In genomic region chr3:100686756-100687155, GRCm38 (mm10) we compare ENCODE assay signal across 11 mouse cellular contexts. TPM values are rescaled to one million over a fixed set of nuclear protein-coding genes. Genes with fewer than 3 reads are reported as not detected.
DNase-seq lines count a peak whose midpoint lies in the region; ATAC-seq and TF ChIP-seq lines count a peak whose summit lies in the region.
"Had no signal": no experiment of that assay in that cellular context is flagged by ENCODE, and none has a peak within 500 bp of the region (broad histone marks: within the 10 kb centered on the region; RNA-seq: fewer than 3 reads in every experiment).

No protein-coding gene starts in this region.

- peak; percentile 6 for DNase-seq in cerebellum, adult 11 months
- no peak for DNase-seq in cerebellum, postnatal 4 days (ENCODE audit: low spot score in 2 of 2)
- DNase-seq in intestine, embryonic 14.5 days (ENCODE audit: low spot score), result no peak
- DNase-seq in liver, embryonic 14.5 days (ENCODE audit: low read depth in 3 of 3, low spot score in 3 of 3), result no peak
- DNase-seq in embryo, embryonic 11 days, result no peak
- DNase-seq in layer of hippocampus, adult 18-20 months (ENCODE audit: low spot score in 2 of 2), result no peak
- DNase-seq: adrenal gland, adult 2 months; gastrocnemius, postnatal 36 days; kidney, postnatal 14 days had no signal

- H3K4me3 ChIP-seq in intestine, embryonic 14.5 days (ENCODE audit: low read depth, low read length), result no peak overlapping the region
- H3K4me3 ChIP-seq in intestine, postnatal 0 days (ENCODE audit: low read depth, low read length), result no peak overlapping the region
- no peak overlapping the region for H3K4me3 ChIP-seq in embryonic fibroblast, embryonic 13.5 days (ENCODE audit: insufficient read depth, low read length)
- H3K4me3 ChIP-seq in liver, embryonic 14.5 days (ENCODE audit: insufficient read depth in 1 of 2, low read depth in 2 of 2, low read length in 2 of 2), result no peak overlapping the region

- no peak for ATAC-seq in intestine, embryonic 14.5 days (replicated peaks; ENCODE audit: low FRiP score, low TSS enrichment, low read depth)
- no peak for ATAC-seq in intestine, postnatal 0 days
- no peak for ATAC-seq in liver, embryonic 14.5 days (ENCODE audit: insufficient read depth)

- H3K4me2 ChIP-seq in intestine, embryonic 14.5 days (ENCODE audit: low read length), result peak overlapping the region; percentile 73
- no peak overlapping the region for H3K4me2 ChIP-seq in intestine, postnatal 0 days (replicated peaks; ENCODE audit: low read depth)
- H3K4me2 ChIP-seq in liver, embryonic 14.5 days (ENCODE audit: low read depth), result peak overlapping the region; percentile 92

- no peak for TF ChIP-seq EP300 in liver, embryonic 14.5 days (IDR thresholded peaks at IDR 0.05; ENCODE audit: low read depth)

- H3K36me3 ChIP-seq in intestine, embryonic 14.5 days (ENCODE audit: control insufficient read depth, insufficient read depth, low read length), result no peaks in the 10 kb centered on the region
- H3K36me3 ChIP-seq in intestine, postnatal 0 days (ENCODE audit: control insufficient read depth, insufficient read depth), result no peaks in the 10 kb centered on the region
- H3K36me3 ChIP-seq in liver, embryonic 14.5 days (replicated peaks; ENCODE audit: control insufficient read depth, insufficient read depth, low read depth), result no peaks in the 10 kb centered on the region

- WGBS in intestine, embryonic 14.5 days, result 86% methylated on average over 8 of the region's 8 CpGs
- WGBS in intestine, postnatal 0 days, result 88% methylated on average over 8 of the region's 8 CpGs
- WGBS in liver, embryonic 14.5 days (ENCODE audit: insufficient replicate concordance), result 83% methylated on average over 8 of the region's 8 CpGs

- peaks cover 16% of the 10 kb centered on the region for H3K4me1 ChIP-seq in intestine, embryonic 14.5 days (replicated peaks; ENCODE audit: control insufficient read depth, insufficient read depth, low read length)
- H3K4me1 ChIP-seq in intestine, postnatal 0 days (replicated peaks; ENCODE audit: control insufficient read depth, insufficient read depth, low read length), result 0 out of 2 replicates have a peak, but pooled peaks cover 5% of the 10 kb centered on the region
- no peaks in the 10 kb centered on the region for H3K4me1 ChIP-seq in embryonic fibroblast, embryonic 13.5 days (ENCODE audit: control insufficient read depth, insufficient read depth, low read length)
- H3K4me1 ChIP-seq in liver, embryonic 14.5 days (replicated peaks; ENCODE audit: control insufficient read depth in 2 of 2, insufficient read depth in 2 of 2, low read length in 1 of 2), result peaks cover 10 to 18% of the 10 kb centered on the region in 2 experiments

- peak; percentile 46 for TF ChIP-seq POLR2A in embryonic fibroblast, embryonic 13.5 days (IDR thresholded peaks at IDR 0.05; ENCODE audit: low read depth, low read length)

- TF ChIP-seq CTCF in intestine, postnatal 0 days (IDR thresholded peaks at IDR 0.05; ENCODE audit: low read depth), result no peak
- TF ChIP-seq CTCF in embryonic fibroblast, embryonic 13.5 days (IDR thresholded peaks at IDR 0.05; ENCODE audit: borderline replicate concordance, insufficient read depth, low read length), result no peak
- TF ChIP-seq CTCF in liver, embryonic 14.5 days (IDR thresholded peaks at IDR 0.05; ENCODE audit: low read depth), result no peak

- H3K27ac ChIP-seq in intestine, embryonic 14.5 days (ENCODE audit: low read depth), result no peak overlapping the region
- H3K27ac ChIP-seq in intestine, postnatal 0 days (ENCODE audit: low read depth, low read length), result no peak overlapping the region
- H3K27ac ChIP-seq in embryonic fibroblast, embryonic 13.5 days (ENCODE audit: insufficient read depth, low read length), result no peak overlapping the region
- no peak overlapping the region for H3K27ac ChIP-seq in liver, embryonic 14.5 days

- no peak overlapping the region for H3K9ac ChIP-seq in intestine, embryonic 14.5 days (ENCODE audit: low read length)
- H3K9ac ChIP-seq in intestine, postnatal 0 days (ENCODE audit: low read depth, low read length), result no peak overlapping the region
- no peak overlapping the region for H3K9ac ChIP-seq in liver, embryonic 14.5 days (replicated peaks)

- no peaks in the 10 kb centered on the region for H3K27me3 ChIP-seq in intestine, embryonic 14.5 days (replicated peaks; ENCODE audit: control insufficient read depth, insufficient read depth, low read length)
- no peaks in the 10 kb centered on the region for H3K27me3 ChIP-seq in intestine, postnatal 0 days (replicated peaks; ENCODE audit: control insufficient read depth, insufficient read depth, low read length)
- H3K27me3 ChIP-seq in liver, embryonic 14.5 days (ENCODE audit: control insufficient read depth, insufficient read depth, low read length), result no peaks in the 10 kb centered on the region

- no peaks in the 10 kb centered on the region for H3K9me3 ChIP-seq in intestine, embryonic 14.5 days (ENCODE audit: control insufficient read depth, low read length)
- H3K9me3 ChIP-seq in intestine, postnatal 0 days (ENCODE audit: control insufficient read depth), result no peaks in the 10 kb centered on the region
- no peaks in the 10 kb centered on the region for H3K9me3 ChIP-seq in liver, embryonic 14.5 days (ENCODE audit: control insufficient read depth, low read length)

RNA-seq across cellular contexts. Expression of gene Man1a2, which starts 1.5 kb away (rescaled TPM):
- polyA plus RNA-seq in intestine, embryonic 14.5 days (2014; fragmentation: Nextera tagmentation; extraction: Ambion mirVana), result 79.1 and 97.2 TPM in 2 replicates
- 92.1 and 98.3 TPM in 2 replicates for polyA plus RNA-seq in intestine, postnatal 0 days (2015; fragmentation: Nextera tagmentation; extraction: Ambion mirVana)
- polyA plus RNA-seq in embryonic fibroblast, embryonic 13.5 days (2011; ENCODE audit: insufficient read length, low read depth, missing spikeins), result 148 and 149 TPM in 2 replicates
- 2.9 and 3.7 TPM in 2 replicates for polyA plus RNA-seq in liver, embryonic 14.5 days (2012; rRNA removed)
- polyA plus RNA-seq in liver, embryonic 14.5 days (2014; fragmentation: Nextera tagmentation; extraction: Ambion mirVana), result 27.9 and 38.1 TPM in 2 replicates
- 100 to 1,000 TPM; 112 to 123 TPM for total RNA-seq in layer of hippocampus, adult 18-20 months (2021)
